Mouse (Mus musculus): ENCODE results near the gene Cdpf1. TPM values are rescaled to one million over a fixed set of nuclear protein-coding genes. Genes with fewer than 3 reads are reported as not detected.

Gene Cdpf1
- polyA plus RNA-seq, 1 experiment from 2014 or later = 17.9 TPM

GRCm38 (mm10) chr15:85835335-85835734 lies 23.8 kb upstream of the Cdpf1 start:
- Histone ChIP-seq H3K9ac (replicated peaks; ENCODE audit: low read length) (no peak overlapping the region), H3K36me3 (ENCODE audit: control insufficient read depth, insufficient read depth, low read length) (no peaks in the 10 kb centered on the region), H3K4me2 (ENCODE audit: low read length) (no peak overlapping the region), H3K27ac (replicated peaks; ENCODE audit: low read depth, low read length) (no peak overlapping the region), H3K4me1 (ENCODE audit: control insufficient read depth, insufficient read depth, low read length) (peaks cover 6% of the 10 kb centered on the region; the same call in 1 of the 2 replicates), H3K27me3 (ENCODE audit: control insufficient read depth, insufficient read depth, low read length) (no peaks in the 10 kb centered on the region), H3K4me3 (replicated peaks; ENCODE audit: low read depth, low read length) (no peak overlapping the region), H3K9me3 (ENCODE audit: control insufficient read depth, low read length) (no peaks in the 10 kb centered on the region)
- DNase-seq = no peak
- 62% methylated on average over 3 of the region's 3 CpGs for WGBS
- ATAC-seq (ENCODE audit: low FRiP score, low TSS enrichment) = no peak

- H3K9ac ChIP-seq (replicated peaks; ENCODE audit: low read length) = peak overlapping the region; percentile 70
- no peaks in the 10 kb centered on the region for H3K27me3 ChIP-seq (ENCODE audit: control insufficient read depth, insufficient read depth, low read length)
- peak overlapping the region; percentile 83 for H3K4me2 ChIP-seq (ENCODE audit: low read length)
- H3K4me3 ChIP-seq (replicated peaks; ENCODE audit: low read depth, low read length) = peak overlapping the region; percentile 59
- ATAC-seq (ENCODE audit: low FRiP score, low TSS enrichment) = no peak
- H3K36me3 ChIP-seq (ENCODE audit: control insufficient read depth, insufficient read depth, low read length) = no peaks in the 10 kb centered on the region
- H3K27ac ChIP-seq (replicated peaks; ENCODE audit: low read depth, low read length) = no peak overlapping the region
- H3K4me1 ChIP-seq (ENCODE audit: control insufficient read depth, insufficient read depth, low read length) = peaks cover 6% of the 10 kb centered on the region; the same call in 1 of the 2 replicates
- no peak for DNase-seq
- no peaks in the 10 kb centered on the region for H3K9me3 ChIP-seq (ENCODE audit: control insufficient read depth, low read length)
- WGBS = 55% methylated on average over 8 of the region's 8 CpGs
Observed at GRCm38 (mm10) chr15:85832599-85832998, 21.1 kb upstream of the Cdpf1 start.

GRCm38 (mm10) chr15:85831954-85832590 lies 20.6 kb upstream of the Cdpf1 start, which contains the start of gene Ttc38:
Ttc38 (plus strand) TSS chr15:85832306.
- no peaks in the 10 kb centered on the region for H3K36me3 ChIP-seq (ENCODE audit: control insufficient read depth, insufficient read depth, low read length)
- H3K27me3 ChIP-seq (ENCODE audit: control insufficient read depth, insufficient read depth, low read length) = no peaks in the 10 kb centered on the region
- no peaks in the 10 kb centered on the region for H3K9me3 ChIP-seq (ENCODE audit: control insufficient read depth, low read length)
- H3K4me3 ChIP-seq (replicated peaks; ENCODE audit: low read depth, low read length) = peak within 1 kb of the TSS; percentile 59
- ATAC-seq (ENCODE audit: low FRiP score, low TSS enrichment) (peak; percentile 84), DNase-seq (peak; percentile 85)
- no peak within 1 kb of the TSS for H3K27ac ChIP-seq (replicated peaks; ENCODE audit: low read depth, low read length)
- H3K9ac ChIP-seq (replicated peaks; ENCODE audit: low read length) = peak within 1 kb of the TSS; percentile 70
- under 1% methylated on average over 27 of the region's 27 CpGs for WGBS
- peak within 1 kb of the TSS; percentile 83 for H3K4me2 ChIP-seq (ENCODE audit: low read length)
- H3K4me1 ChIP-seq (ENCODE audit: control insufficient read depth, insufficient read depth, low read length) = peaks cover 6% of the 10 kb centered on the region; the same call in 1 of the 2 replicates

- H3K4me3 ChIP-seq (replicated peaks; ENCODE audit: low read depth, low read length) = no peak overlapping the region
- WGBS = 73% methylated on average over 5 of the region's 5 CpGs
- no peak overlapping the region for H3K4me2 ChIP-seq (ENCODE audit: low read length)
- H3K9ac ChIP-seq (replicated peaks; ENCODE audit: low read length) = no peak overlapping the region
- no peaks in the 10 kb centered on the region for H3K36me3 ChIP-seq (ENCODE audit: control insufficient read depth, insufficient read depth, low read length)
- DNase-seq (no peak), ATAC-seq (ENCODE audit: low FRiP score, low TSS enrichment) (no peak)
- no peaks in the 10 kb centered on the region for H3K27me3 ChIP-seq (ENCODE audit: control insufficient read depth, insufficient read depth, low read length)
- no peak overlapping the region for H3K27ac ChIP-seq (replicated peaks; ENCODE audit: low read depth, low read length)
- H3K4me1 ChIP-seq (ENCODE audit: control insufficient read depth, insufficient read depth, low read length) = peaks cover 6% of the 10 kb centered on the region; the same call in 1 of the 2 replicates
- no peaks in the 10 kb centered on the region for H3K9me3 ChIP-seq (ENCODE audit: control insufficient read depth, low read length)
Observed at GRCm38 (mm10) chr15:85829470-85829869, 18.0 kb upstream of the Cdpf1 start.

- H3K27me3 ChIP-seq (ENCODE audit: control insufficient read depth, insufficient read depth, low read length) = no peaks in the 10 kb centered on the region
- no peak for ATAC-seq (ENCODE audit: low FRiP score, low TSS enrichment)
- H3K4me2 ChIP-seq (ENCODE audit: low read length) = no peak overlapping the region
- no peaks in the 10 kb centered on the region for H3K9me3 ChIP-seq (ENCODE audit: control insufficient read depth, low read length)
- WGBS = 90% methylated on average over 4 of the region's 4 CpGs
- H3K27ac ChIP-seq (replicated peaks; ENCODE audit: low read depth, low read length) = no peak overlapping the region
- no peak overlapping the region for H3K9ac ChIP-seq (replicated peaks; ENCODE audit: low read length)
- no peak for DNase-seq
- H3K4me1 ChIP-seq (ENCODE audit: control insufficient read depth, insufficient read depth, low read length) = peaks cover 6% of the 10 kb centered on the region; the same call in 1 of the 2 replicates
- no peak overlapping the region for H3K4me3 ChIP-seq (replicated peaks; ENCODE audit: low read depth, low read length)
- no peaks in the 10 kb centered on the region for H3K36me3 ChIP-seq (ENCODE audit: control insufficient read depth, insufficient read depth, low read length)
Observed at GRCm38 (mm10) chr15:85828071-85828470, 16.6 kb upstream of the Cdpf1 start.

GRCm38 (mm10) chr15:85826676-85827075 lies 15.2 kb upstream of the Cdpf1 start:
- no peak for DNase-seq
- 74% methylated on average over 5 of the region's 5 CpGs for WGBS
- Histone ChIP-seq H3K27me3 (ENCODE audit: control insufficient read depth, insufficient read depth, low read length) (no peaks in the 10 kb centered on the region), H3K9ac (replicated peaks; ENCODE audit: low read length) (no peak overlapping the region), H3K27ac (replicated peaks; ENCODE audit: low read depth, low read length) (no peak overlapping the region), H3K36me3 (ENCODE audit: control insufficient read depth, insufficient read depth, low read length) (no peaks in the 10 kb centered on the region), H3K4me2 (ENCODE audit: low read length) (no peak overlapping the region), H3K9me3 (ENCODE audit: control insufficient read depth, low read length) (no peaks in the 10 kb centered on the region), H3K4me3 (replicated peaks; ENCODE audit: low read depth, low read length) (no peak overlapping the region), H3K4me1 (ENCODE audit: control insufficient read depth, insufficient read depth, low read length) (peaks cover 1% of the 10 kb centered on the region; the same call in 1 of the 2 replicates)
- no peak for ATAC-seq (ENCODE audit: low FRiP score, low TSS enrichment)

- Histone ChIP-seq H3K9me3 (ENCODE audit: control insufficient read depth, low read length) (no peaks in the 10 kb centered on the region; the same call in 1 of the 2 replicates), H3K27ac (replicated peaks; ENCODE audit: low read depth, low read length) (no peak overlapping the region), H3K4me3 (replicated peaks; ENCODE audit: low read depth, low read length) (peak overlapping the region; percentile 43), H3K4me2 (ENCODE audit: low read length) (peak overlapping the region; percentile 81), H3K9ac (replicated peaks; ENCODE audit: low read length) (peak overlapping the region; percentile 61; the same call in 1 of the 2 replicates), H3K27me3 (ENCODE audit: control insufficient read depth, insufficient read depth, low read length) (peaks cover 14% of the 10 kb centered on the region), H3K4me1 (ENCODE audit: control insufficient read depth, insufficient read depth, low read length) (peaks cover 6% of the 10 kb centered on the region; the same call in 1 of the 2 replicates), H3K36me3 (ENCODE audit: control insufficient read depth, insufficient read depth, low read length) (no peaks in the 10 kb centered on the region)
- WGBS = 16% methylated on average over 4 of the region's 4 CpGs
- no peak for ATAC-seq (ENCODE audit: low FRiP score, low TSS enrichment)
- peak; percentile 27 for DNase-seq
Observed at GRCm38 (mm10) chr15:85822011-85822359, 10.5 kb upstream of the Cdpf1 start.

GRCm38 (mm10) chr15:85821203-85822010 lies 9.9 kb upstream of the Cdpf1 start, which contains the start of gene Pkdrej:
Pkdrej (minus strand) TSS chr15:85821734.
- H3K36me3 ChIP-seq (ENCODE audit: control insufficient read depth, insufficient read depth, low read length) = no peaks in the 10 kb centered on the region
- 2% methylated on average over 65 of the region's 65 CpGs for WGBS
- DNase-seq = peak; percentile 64
- peaks cover 6% of the 10 kb centered on the region; the same call in 1 of the 2 replicates for H3K4me1 ChIP-seq (ENCODE audit: control insufficient read depth, insufficient read depth, low read length)
- H3K4me2 ChIP-seq (ENCODE audit: low read length) = peak within 1 kb of the TSS; percentile 81
- H3K9ac ChIP-seq (replicated peaks; ENCODE audit: low read length) = peak within 1 kb of the TSS; percentile 61
- H3K27me3 ChIP-seq (ENCODE audit: control insufficient read depth, insufficient read depth, low read length) = peaks cover 14% of the 10 kb centered on the region
- peak; percentile 37; the same call in 1 of the 2 replicates for ATAC-seq (ENCODE audit: low FRiP score, low TSS enrichment)
- no peaks in the 10 kb centered on the region; the same call in 1 of the 2 replicates for H3K9me3 ChIP-seq (ENCODE audit: control insufficient read depth, low read length)
- H3K27ac ChIP-seq (replicated peaks; ENCODE audit: low read depth, low read length) = no peak within 1 kb of the TSS
- H3K4me3 ChIP-seq (replicated peaks; ENCODE audit: low read depth, low read length) = peak within 1 kb of the TSS; percentile 43
